Mouse (Mus musculus) fat pad, adult 2 months (tissue): ENCODE measurements around the gene Mb.

Experiments
- DNase-seq: peaks from one replicate; pipeline ENCODE4 v3.0.0-alpha.2; 2011; ENCODE audit warnings: low read depth, low spot score; ENCODE audit errors: extremely low read depth

The Mb gene

GRCm38 (mm10) chr15:76987137-76987536 lies 63.3 kb downstream of the Mb start:
- DNase-seq, result no peak

- DNase-seq, result no peak
Measured at GRCm38 (mm10) chr15:76982745-76983144, 67.7 kb downstream of the Mb start.

GRCm38 (mm10) chr15:76979799-76980198 lies 70.7 kb downstream of the Mb start:
- DNase-seq, result no peak

GRCm38 (mm10) chr15:76976619-76977018 lies 73.9 kb downstream of the Mb start:
- DNase-seq, result no peak

- DNase-seq, result no peak
Measured at GRCm38 (mm10) chr15:76973855-76974651, 76.4 kb downstream of the Mb start.

GRCm38 (mm10) chr15:76973272-76973854 lies 77.1 kb downstream of the Mb start:
- DNase-seq, result no peak

GRCm38 (mm10) chr15:76972661-76973060 lies 77.8 kb downstream of the Mb start:
- no peak for DNase-seq
